Mouse (Mus musculus) bone marrow, adult 2 months (tissue): Measurements from ENCODE around the gene Adamts12.

ENCODE experiments used
- CTCF ChIP-seq: fragments of 200-500 bp; IDR thresholded peaks from 2 replicates; pipeline ENCODE4 v1.5.1; 2011; ENCODE audit warnings: low read length, control low read depth; ENCODE audit not compliant: control insufficient read depth, insufficient read depth
- POLR2A ChIP-seq: fragments of 200-500 bp; IDR thresholded peaks from 2 replicates; pipeline ENCODE4 v1.6.1; 2011; ENCODE audit warnings: low read depth, mild to moderate bottlenecking, control low read depth, low read length, borderline replicate concordance; ENCODE audit not compliant: control insufficient read depth

GRCm38 (mm10) chr15:11204934-11205333 is 140.3 kb downstream of the Adamts12 start:
- no peak for TF ChIP-seq CTCF
- TF ChIP-seq POLR2A = no peak
